Mouse (Mus musculus) layer of hippocampus, postnatal 14 days (tissue): ENCODE data around the gene Gsta4. TPM values are rescaled to one million over a fixed set of nuclear protein-coding genes. Genes with fewer than 3 reads are reported as not detected.
A peak's percentile ranks its signal among the peaks of the same experiment; 100 is the strongest.
"Not testable (repeated sequence)": the region's sequence is repeated elsewhere in the genome, so short reads cannot be mapped to it uniquely, and the experiment has no call there.

Experiments
- DNase-seq, 2 experiments: peaks; one replicate each; pipeline ENCODE4 v3.0.0; 2021 to 2022; ENCODE audit warnings: low spot score in 2 of 2, mixed read lengths in 1 of 2
- long read RNA-seq, 2 experiments: library from polyadenylated mRNA; stranded (forward); transcript quantifications; one replicate each; pipeline ENCODE4 v2.0.0; 2021
- total RNA-seq, 2 experiments: library from RNA; stranded (reverse); gene quantifications; 2 replicates each; pipeline ENCODE4 v1.2.3; 2021

Gsta4 gene
- 10 to 100 TPM; 41.1 to 51.5 TPM for total RNA-seq
- long read RNA-seq, experiment 1, transcript Gsta4-201 (7 exons, 977 nt), result major isoform, 15 of 16 reads
- long read RNA-seq, experiment 1, partial matches to known transcripts, result 0 of 16 reads
- long read RNA-seq, experiment 1, other reads (novel, unspliced or antisense), result 1 of 16 reads
- long read RNA-seq, experiment 2, transcript Gsta4-201 (7 exons, 977 nt), result major isoform, 42 of 43 reads
- long read RNA-seq, experiment 2, partial matches to known transcripts, result 1 of 43 reads
- long read RNA-seq, experiment 2, other reads (novel, unspliced or antisense), result 0 of 43 reads

DNA sequence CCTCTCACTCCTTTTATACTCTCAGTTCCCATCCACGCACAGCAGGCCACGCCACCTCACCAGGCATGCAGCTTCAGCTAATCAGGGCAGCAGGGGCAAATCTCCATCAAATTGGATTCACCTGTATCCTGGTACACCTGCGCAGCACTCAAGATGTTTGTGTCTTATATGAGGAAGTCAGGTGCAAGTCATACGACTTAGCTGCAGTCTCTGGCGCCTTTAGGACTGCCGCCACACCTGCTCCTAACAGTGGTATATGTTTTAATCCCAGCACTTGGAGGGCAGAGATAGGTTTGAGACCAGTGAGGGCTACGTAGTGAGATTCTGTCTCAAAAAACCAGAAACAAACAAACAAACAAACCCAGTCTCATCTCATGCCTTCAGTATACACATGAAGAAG is at the start of gene Gsta4:
Gene Gsta4 (plus strand): TSS at position 301 of the 400 bp plus-strand sequence.
- not testable (repeated sequence) for DNase-seq

DNA sequence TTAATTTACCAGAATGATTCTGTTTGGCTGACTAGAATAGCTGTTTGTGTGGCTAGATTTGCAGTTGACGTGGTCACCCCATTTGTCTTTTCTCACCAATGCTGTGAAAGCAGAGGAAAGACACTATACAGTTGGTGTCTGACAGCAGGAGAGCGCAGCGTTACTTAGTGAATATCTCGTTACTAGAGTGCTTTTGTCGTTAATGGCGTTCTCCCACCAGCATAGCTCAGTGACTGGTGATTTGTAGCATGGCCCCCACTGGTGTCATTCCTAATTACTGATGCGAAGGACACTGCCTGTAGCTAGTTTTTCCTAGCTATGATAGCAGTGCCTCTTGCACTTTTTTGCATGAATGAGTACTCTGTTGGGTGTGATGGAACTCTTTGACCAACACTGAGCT is 46.9 kb upstream of the Gsta4 start:
- no peak for DNase-seq

DNA sequence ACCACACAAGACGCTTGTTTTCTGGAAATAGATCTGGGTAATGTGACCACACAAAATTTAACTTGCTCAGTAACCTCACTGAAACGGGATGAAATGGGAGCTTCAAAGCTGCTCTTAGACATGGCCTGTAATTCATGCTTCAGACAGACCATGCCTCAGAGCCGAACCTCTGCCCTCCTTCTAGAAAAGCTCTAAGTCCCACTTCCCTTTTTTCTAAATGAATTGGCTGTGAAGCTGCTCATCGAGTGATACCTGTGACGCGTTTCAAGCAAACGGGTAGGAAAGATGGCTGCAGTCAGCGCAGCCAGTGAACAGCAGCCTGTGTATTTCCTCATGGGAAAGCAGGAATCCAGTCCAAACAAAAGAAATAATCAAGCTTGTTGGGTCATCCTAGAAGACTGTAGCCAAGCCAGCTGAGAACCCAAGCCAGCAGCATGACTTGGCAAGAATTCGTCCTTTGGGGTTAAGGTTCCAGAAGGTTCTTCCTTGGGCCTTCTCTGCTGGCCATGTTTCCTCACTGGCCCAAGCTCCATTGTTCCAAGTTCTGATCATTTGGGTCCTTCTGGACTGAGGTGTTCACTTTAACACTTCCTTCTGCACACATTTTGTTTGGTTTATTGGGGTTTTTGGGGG is 44.4 kb upstream of the Gsta4 start:
- no peak for DNase-seq

DNA sequence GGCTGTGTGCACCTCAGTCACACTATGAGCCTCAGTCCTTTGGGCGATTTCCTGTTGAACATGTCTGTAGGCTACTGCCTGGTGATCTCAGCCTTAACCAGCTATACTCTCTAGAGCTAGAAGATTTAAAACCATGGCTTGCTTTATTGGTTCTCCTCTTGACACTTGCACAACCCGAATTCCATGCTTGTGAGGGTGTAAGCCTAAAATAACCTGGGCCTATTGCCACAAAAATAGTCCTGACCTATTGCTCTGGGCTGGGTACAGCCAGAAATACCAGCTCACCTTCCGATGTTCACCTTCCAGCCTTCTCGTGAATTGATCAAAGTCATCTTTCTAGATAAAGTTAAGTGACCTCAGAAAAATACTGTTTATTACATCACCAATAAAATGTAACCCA is 43.1 kb upstream of the Gsta4 start:
- no peak for DNase-seq

DNA sequence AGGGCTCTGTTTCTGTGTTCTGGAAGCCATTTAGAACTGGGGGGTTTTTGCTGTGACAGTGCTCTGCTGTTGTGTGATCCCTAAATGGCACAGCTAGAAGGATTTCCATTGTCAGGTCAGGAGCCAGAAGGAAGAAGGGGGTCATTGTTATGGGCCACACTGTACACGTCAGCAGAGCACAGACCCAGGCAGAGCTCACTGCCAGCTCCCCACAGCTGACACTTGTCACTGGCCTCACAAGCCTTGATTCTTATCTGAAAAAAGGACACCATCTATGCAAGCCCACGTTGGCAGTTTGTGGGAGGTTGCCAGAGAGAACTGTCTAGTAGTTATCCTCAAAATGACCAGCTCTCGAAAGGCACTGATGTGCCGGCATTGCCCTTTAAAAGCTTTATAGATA is 36.5 kb upstream of the Gsta4 start:
- peak in 1 of 2 experiments; percentile 57 for DNase-seq

DNA sequence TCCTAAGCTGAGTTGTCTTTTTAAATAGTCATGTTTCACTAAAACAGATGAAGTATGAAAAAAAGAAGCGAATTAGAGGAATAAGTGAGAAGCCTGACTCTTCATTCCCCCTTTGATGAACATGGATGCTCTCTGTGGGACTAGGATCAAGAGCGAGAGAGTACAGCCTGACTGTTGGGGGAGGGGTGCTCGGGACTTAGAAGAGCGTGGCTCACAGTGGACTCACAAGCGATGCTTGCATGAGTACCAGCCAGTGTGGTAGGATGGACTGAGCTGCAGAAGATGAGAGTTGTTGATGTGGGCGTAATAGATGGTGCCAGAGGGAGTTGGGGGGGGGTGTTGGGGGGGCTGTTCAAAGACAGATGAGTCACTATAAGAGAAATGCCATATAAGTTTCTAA is 35.9 kb upstream of the Gsta4 start:
- no peak for DNase-seq

DNA sequence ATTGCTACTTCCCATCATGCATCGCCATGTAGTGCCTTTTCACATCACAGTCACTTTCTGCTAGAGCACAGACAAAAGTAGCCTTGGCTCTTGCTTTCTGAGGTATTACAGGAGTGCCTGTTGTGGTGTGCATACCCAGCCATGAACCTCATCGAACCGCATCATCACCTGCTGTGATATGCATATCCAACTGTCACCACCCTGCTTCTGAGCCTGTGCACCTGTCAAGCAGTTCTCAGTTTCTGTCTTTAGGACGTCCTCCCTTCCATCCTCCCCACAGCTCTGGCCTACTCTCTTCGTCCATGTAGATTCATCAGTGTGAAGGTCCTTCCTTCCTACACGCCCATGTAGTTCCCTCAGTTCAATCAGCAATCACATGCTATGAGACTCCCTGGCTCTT is 34.4 kb upstream of the Gsta4 start:
- DNase-seq, result no peak

DNA sequence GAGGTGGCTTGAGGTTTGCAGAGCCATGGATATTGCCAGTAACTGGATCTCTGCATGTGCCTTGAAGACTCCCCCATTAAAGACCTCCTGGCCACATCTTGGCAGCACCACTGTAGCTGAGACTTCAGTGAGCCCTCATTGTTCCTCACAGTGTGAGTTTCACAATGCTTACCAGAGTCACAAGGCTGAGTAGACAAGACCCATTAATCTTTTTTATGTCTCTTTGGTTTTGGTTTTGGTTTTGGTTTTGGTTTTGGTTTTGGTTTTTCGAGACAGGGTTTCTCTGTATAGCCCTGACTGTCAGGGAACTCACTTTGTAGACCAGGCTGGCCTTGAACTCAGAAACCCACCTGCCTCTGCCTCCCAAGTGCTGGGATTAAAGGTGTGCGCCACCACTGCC is 32.8 kb upstream of the Gsta4 start:
- DNase-seq, result not testable (repeated sequence)

DNA sequence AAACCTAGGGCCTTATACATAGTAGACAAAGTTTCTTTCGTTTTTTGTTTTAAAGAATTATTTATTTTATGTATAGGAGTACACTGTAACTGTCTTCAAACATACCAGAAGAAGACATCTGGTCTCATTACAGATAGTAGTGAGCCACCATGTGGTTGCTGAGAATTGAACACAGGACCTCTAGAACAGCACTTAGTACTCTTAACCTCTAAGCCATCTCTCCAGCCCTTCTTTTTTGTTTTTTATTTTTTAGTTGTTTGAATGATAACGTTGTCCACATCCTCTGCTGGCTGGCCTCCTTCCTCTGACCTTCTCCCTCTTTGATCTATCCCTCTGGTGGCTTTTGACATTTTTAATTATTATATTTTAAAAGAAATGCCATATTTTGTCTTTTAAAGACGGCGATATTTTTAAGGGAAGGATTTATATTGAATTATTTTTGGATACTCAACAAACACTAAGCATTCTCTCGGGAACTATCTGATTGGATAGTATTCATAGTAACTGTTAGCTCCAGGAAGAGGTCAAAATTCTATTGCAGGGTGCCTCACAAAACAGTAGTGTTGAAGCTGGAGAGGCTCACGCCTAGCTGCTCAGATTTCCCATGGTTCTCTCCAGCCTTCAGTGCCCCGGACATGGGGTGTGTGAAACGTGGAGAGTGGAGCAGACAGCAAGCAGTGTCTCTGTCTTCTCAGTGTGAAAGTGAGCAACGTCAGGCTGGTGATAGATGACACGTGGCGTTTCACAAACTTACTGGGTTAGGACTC is 28.2 kb upstream of the Gsta4 start:
- DNase-seq, result no peak

DNA sequence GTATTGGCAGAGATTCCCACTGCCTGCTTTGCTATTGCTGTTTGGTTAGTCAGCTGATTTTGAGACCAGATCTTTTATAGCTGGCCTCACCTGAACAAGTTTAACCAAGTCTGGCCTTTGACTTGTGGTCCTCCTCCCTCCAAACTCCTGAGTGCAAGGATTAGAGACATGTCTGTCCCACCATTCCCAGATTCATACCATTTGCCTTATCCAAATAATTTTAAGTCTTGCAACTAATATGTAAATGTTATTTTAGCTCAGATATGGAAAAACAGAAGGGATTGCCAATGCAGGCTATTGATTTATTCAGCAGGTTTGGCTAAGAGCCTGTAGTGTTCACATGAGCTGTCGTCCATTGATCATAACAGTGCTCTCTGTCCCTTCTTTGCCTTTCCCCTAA is 25.4 kb upstream of the Gsta4 start:
- no peak for DNase-seq

DNA sequence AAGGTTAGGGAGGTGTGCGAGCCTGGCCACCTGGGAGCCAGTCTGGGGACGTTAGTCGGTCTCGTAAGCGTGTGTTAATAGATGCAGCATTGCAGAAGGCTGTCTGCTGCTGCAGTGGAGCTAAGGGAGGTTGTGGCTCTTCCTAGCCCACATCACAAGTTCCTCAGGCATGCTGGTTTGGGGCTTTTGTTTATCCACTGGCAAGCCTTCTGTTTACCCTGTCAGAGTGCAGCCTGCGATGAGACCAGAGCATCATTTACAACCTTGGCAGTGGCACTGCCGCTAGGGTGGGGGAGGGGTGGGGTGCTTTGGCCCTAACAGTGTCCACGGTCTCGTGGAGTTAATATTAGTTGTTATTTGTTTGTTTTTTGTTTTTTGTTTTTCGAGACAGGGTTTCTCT is 19.3 kb upstream of the Gsta4 start:
- no peak for DNase-seq

DNA sequence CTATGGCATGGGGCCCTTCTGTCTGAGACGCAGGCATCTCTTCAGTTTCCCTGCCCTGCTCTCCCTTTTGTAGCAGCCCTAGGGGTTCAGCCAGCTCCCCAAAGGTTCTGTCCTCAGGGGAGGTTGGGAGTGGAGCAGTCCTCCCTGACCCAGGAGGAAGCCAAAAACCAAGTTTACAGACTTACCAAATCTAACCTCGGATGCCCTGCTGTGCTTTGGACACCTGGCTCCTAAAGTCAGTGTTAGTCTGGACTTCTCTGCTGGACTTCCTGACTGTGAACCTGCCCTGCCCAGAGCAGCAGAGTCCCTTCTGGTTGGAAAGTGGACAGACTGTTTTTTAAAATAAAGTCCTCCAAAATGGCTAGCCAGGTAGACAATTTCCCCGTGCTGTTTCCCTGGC is 17.8 kb upstream of the Gsta4 start:
- DNase-seq, result no peak

DNA sequence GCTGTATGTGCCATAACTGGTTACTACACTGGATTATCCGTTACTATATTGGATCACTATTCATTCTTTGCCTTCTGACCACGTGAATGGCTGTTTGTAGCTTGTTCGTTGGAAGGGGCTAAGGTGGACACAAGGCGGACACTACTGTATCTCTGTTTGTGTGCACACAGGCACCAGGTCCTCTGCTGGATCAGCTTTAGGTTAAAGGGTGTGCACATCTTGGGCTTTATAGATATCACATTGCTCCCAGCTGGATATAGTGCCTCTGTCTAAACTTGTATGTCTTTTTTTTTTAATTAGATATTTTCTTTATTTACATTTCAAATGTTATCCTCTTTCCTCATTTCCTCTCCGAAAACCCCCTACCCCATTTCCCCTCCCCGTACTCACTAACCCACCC is 17.1 kb upstream of the Gsta4 start:
- no peak for DNase-seq

DNA sequence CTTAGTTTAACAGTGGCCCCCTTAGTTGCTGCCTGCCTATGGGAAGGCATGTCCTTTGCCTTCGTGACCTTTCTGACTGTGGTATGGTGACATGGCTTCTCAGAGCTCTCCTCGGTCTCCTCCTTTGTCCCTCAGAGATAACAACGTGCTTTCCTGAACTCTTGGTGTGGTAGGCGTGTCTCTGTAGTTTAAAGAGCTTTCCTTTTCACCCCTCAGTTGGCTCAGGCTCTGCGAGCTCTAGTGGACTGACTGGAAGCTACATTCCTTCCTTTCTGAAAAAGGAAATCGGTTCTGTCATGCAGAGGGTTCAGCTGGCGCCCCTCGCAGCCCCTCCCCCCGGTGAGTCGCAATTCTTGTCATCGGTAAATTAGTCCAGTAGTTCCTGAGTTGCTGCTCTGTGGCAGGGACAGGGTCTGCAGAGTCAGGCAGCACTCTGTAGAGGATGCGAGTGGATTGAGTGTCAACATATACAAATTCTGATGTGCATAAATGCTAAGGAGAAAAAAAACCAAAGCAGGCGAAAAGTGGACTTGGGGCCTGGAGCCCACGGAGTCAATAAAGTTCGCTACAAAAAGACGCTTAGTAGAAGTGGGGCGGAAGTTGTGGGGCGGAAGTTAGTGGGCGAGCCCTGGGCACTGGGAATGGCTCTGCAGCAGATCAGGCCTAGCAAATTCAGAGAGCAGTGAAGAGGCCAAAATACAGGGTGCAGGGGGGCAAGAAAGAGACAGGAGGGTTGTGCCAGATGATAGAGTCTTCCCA is 15.7 kb upstream of the Gsta4 start:
- DNase-seq, result no peak

DNA sequence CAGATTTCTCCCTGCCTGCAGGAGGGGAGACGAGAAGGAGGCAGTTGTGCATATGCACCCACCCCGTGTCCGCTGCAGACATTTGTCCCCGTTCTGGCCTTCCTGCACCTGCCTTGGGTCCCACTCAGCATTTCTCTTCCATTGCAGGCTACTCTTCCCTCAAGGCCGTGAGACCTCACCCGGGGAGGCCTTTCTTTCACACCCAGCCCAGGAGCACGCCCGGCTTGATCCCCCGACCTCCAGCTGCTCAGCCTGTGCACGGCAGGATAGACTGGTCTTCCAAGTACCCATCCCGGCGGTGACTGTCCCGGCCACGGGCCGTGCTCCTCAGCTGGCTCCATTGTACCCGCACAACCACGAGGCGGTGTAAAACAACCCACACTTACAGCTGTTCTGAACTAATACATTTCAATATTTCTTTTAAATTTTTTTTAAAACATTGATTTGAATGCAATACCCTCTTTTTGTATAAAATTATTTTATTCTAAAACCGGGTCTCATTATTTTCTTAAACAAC is 15.1 kb upstream of the Gsta4 start:
- DNase-seq, result no peak

DNA sequence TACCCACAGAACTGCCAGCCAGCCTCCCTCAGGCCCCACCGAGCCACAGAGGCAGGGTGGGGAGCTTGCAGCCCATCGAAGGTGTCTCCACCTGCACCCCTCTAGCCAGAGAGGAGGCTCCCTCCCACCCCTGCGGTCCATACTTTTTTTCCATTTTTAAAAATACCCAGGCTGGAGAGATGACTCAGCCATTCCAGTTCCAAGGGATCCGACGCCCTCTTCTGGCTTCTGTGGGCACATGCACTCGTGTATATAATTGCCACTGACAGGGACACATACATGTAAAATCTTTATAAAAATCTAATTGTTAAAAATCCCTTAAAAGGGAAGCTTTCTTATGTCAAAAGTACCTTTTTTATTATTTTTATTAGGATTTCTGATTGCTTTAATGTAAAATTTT is 13.7 kb upstream of the Gsta4 start:
- no peak for DNase-seq

DNA sequence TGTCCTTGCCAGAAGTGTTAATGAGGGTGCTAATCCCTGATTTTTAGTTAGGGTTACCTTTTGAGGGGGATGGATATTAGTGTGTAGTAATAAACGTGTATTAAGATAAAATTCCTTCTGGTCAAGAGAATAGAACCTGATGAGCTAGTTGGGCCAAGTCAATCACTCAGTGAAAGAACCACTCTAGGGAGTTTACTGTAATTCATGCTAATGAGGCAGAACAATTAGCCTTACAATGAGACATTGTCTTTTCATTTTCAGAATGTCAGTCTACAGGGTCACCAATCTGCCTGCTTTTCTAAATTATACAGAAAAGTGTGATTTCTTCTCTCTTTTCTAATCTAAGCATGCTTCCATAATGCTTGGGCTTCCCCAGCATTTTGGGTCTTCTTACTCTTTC is 8.6 kb upstream of the Gsta4 start:
- DNase-seq, result no peak

DNA sequence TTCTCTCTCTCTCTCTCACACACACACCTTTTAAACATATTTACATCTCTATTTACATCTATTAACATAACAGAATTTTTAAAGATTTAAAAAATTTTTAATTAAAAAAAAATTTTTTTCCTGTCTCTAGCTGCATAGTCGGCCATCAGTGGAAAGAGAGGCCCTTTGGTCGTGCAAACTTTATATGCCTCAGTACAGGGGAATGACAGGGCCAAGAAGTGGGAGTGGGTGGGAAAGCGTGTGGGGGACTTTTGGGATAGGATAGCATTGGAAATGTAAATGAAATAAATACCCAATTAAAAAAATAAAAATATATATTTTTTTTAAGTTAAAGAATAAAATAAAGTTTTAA is 7.7 kb upstream of the Gsta4 start:
- not testable (repeated sequence) for DNase-seq

DNA sequence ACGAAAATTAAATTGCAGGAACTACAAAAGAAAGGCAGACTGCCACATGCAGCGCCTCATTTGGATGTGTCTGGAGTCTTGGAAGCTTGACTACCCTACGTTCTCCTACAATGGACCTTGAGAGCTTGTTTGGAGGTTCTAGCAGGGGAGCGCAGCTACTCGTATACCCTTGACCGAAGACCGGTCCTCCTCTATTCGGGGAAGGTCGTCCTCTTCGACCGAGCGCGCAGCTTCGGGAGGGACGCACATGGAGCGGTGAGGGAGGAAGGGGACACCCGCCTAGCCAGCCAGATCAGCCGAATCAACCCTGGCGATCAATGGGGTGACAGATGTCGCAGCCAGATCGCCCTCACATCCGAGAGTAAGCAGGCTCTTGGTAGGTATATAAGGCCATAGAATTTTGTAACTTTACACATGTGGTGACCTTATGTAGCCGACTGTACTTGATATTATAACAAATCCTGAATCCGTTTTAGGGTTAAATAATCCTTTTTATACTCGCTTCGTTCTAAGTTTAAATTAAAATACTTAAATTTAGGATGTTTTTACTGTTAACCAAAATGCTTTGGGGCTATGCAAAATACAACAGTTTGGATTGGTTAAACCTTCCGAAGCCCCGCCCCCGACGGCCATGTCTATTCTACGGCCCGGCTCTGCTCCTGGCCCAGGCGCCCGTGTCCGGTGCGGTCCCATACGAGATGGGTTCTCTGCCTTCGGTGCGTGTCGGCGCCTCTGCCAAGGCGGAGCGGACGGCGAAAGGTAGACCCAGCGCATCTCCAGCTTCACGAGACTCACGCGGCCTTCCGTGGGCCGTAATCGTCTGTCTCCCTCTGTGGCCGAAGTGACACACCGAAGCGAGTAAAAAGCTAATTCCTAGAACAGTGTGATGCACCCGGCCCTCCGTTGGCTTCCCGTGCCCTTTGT is 7.0 kb upstream of the Gsta4 start:
- DNase-seq, result peak; percentile 96

DNA sequence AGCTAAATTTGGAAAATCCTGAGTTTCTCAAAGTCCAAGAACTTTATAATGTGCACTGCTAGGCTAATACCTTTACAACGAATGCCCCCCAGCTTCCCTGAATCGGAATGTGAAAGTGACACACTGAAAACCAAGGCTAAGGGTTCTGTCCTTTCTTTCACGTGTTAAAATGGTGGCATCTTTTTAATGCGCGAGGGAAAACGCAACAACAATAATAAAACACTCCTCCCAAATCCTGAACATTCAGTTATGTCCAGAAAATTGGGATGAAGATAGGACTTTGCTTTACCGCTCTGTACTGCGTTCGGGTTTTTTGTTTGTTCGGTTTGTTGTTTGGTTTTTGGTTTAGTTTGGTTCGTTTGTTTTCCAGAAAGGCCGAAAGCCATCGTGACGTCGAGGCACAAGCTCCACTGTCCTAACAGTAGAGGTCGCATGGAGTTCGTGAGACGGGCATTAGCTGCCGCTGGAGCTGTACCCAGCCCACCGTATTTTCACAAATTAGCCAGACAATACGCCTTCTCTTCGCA is 6.3 kb upstream of the Gsta4 start:
- DNase-seq, result peak; percentile 64 to 75
